Mouse (Mus musculus): Measurements from ENCODE around the gene Cdh10. TPM values are rescaled to one million over a fixed set of nuclear protein-coding genes. Genes with fewer than 3 reads are reported as not detected.

Cdh10 gene
- total and polyA plus RNA-seq, 2 experiments from 2014 or later: 24.3 to 42.7 TPM

DNA sequence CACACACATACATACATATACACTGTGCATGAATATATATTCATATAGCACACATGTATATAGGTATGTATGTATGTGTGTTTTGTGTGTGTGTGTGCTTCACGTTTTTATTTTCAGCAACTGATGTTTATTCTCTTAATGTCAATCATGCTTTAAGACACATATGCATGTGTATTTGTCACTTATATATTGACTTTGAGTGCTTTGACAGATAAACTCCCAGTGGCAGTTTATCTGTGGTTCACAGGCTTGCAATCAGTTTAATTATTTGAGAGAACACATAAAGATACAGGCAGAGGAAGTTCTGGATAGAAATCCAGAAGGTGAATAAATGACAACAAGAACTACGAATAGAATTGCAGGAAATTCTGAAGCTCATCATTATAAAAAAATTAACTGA is 67.9 kb downstream of the Cdh10 start:
- no peak for TF ChIP-seq CTCF (IDR thresholded peaks at IDR 0.05; ENCODE audit: low read depth)
- Histone ChIP-seq H3K36me3 (ENCODE audit: insufficient read depth) (no peaks in the 10 kb centered on the region), H3K9me3 (ENCODE audit: low read length) (no peaks in the 10 kb centered on the region), H3K27ac (ENCODE audit: low read depth, low read length) (no peak overlapping the region), H3K4me2 (ENCODE audit: low read depth) (no peak overlapping the region), H3K27me3 (ENCODE audit: insufficient read depth, low read length) (no peaks in the 10 kb centered on the region), H3K9ac (no peak overlapping the region), H3K4me3 (ENCODE audit: low read depth, low read length) (no peak overlapping the region), H3K4me1 (ENCODE audit: insufficient read depth) (no peaks in the 10 kb centered on the region)
- DNase-seq: no peak
- ATAC-seq: no peak
- WGBS: 87% methylated on average over 2 of the region's 2 CpGs

DNA sequence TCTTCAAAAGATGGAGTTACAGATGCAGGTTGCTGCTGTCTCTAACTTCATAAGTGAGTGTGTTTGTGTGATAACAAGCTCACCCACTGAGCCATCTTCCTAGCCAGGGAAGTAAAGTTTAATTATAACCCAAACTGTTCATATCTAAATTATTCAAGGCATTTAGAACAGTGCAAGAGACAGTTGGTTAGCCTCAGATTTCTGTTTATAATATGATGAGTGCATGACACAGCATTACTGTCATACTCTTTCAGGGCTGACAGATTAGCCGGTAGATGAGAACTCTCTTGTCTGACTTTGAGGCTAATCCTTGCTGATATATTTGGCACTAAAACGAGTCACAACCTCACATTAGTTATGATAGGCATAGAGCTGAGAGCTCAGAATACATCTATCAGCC is 70.2 kb downstream of the Cdh10 start:
- H3K9ac ChIP-seq: no peak overlapping the region
- H3K27me3 ChIP-seq (ENCODE audit: insufficient read depth, low read length): no peaks in the 10 kb centered on the region
- 64% methylated on average over 2 of the region's 2 CpGs for WGBS
- no peak overlapping the region for H3K4me3 ChIP-seq (ENCODE audit: low read depth, low read length)
- no peak overlapping the region for H3K4me2 ChIP-seq (ENCODE audit: low read depth)
- ATAC-seq: no peak
- H3K9me3 ChIP-seq (ENCODE audit: low read length): no peaks in the 10 kb centered on the region
- no peak overlapping the region for H3K27ac ChIP-seq (ENCODE audit: low read depth, low read length)
- no peak for TF ChIP-seq CTCF (IDR thresholded peaks at IDR 0.05; ENCODE audit: low read depth)
- no peaks in the 10 kb centered on the region for H3K4me1 ChIP-seq (ENCODE audit: insufficient read depth)
- no peak for DNase-seq
- no peaks in the 10 kb centered on the region for H3K36me3 ChIP-seq (ENCODE audit: insufficient read depth)

DNA sequence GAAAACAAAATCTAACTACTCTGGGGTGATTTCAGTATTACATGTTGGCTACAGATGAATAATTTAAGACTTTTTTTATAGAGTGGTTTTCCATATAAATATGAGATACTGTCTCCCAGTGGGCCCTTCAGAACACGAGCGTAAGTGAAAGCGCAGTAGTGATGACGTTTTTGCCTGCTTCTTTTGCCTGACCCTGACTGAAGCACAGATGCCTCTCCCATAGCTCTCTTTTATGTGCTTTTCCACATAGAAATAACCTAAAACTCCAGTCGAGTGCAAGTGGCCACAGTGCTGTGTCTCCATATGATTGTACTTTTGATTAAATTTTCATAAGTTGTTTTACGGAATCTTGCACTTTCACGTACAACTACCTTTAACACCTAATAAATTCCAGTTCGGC is 71.6 kb downstream of the Cdh10 start:
- H3K4me3 ChIP-seq (ENCODE audit: low read depth, low read length): no peak overlapping the region
- no peaks in the 10 kb centered on the region for H3K36me3 ChIP-seq (ENCODE audit: insufficient read depth)
- no peaks in the 10 kb centered on the region for H3K9me3 ChIP-seq (ENCODE audit: low read length)
- H3K4me1 ChIP-seq (ENCODE audit: insufficient read depth): no peaks in the 10 kb centered on the region
- DNase-seq: no peak
- H3K27me3 ChIP-seq (ENCODE audit: insufficient read depth, low read length): no peaks in the 10 kb centered on the region
- WGBS: 92% methylated on average over 8 of the region's 8 CpGs
- H3K9ac ChIP-seq: no peak overlapping the region
- no peak overlapping the region for H3K4me2 ChIP-seq (ENCODE audit: low read depth)
- ATAC-seq: no peak
- H3K27ac ChIP-seq (ENCODE audit: low read depth, low read length): no peak overlapping the region
- no peak for TF ChIP-seq CTCF (IDR thresholded peaks at IDR 0.05; ENCODE audit: low read depth)

DNA sequence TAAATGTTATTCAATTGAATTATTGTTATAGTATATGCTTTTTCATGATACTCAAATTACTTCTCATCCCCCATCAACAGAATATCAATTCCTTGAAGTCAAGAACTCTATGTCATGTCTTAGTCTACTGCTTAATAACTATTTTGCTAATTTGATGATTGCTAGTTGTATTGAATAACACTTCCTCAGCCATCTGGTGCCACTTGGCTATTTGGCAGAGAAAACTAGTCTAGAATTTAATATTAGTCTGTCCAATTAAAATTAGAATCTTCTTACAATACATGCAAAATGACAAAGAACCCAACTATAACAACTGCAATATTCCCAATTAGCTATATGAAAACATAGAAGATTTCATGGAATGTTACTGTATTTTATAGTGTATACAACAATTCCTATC is 82.0 kb downstream of the Cdh10 start:
- Histone ChIP-seq H3K9me3 (ENCODE audit: low read length) (no peaks in the 10 kb centered on the region), H3K9ac (no peak overlapping the region), H3K36me3 (ENCODE audit: insufficient read depth) (no peaks in the 10 kb centered on the region), H3K4me1 (ENCODE audit: insufficient read depth) (no peaks in the 10 kb centered on the region), H3K27ac (ENCODE audit: low read depth, low read length) (no peak overlapping the region), H3K4me3 (ENCODE audit: low read depth, low read length) (no peak overlapping the region), H3K27me3 (ENCODE audit: insufficient read depth, low read length) (no peaks in the 10 kb centered on the region), H3K4me2 (ENCODE audit: low read depth) (no peak overlapping the region)
- DNase-seq (no peak), ATAC-seq (no peak)
- TF ChIP-seq CTCF (IDR thresholded peaks at IDR 0.05; ENCODE audit: low read depth): no peak

DNA sequence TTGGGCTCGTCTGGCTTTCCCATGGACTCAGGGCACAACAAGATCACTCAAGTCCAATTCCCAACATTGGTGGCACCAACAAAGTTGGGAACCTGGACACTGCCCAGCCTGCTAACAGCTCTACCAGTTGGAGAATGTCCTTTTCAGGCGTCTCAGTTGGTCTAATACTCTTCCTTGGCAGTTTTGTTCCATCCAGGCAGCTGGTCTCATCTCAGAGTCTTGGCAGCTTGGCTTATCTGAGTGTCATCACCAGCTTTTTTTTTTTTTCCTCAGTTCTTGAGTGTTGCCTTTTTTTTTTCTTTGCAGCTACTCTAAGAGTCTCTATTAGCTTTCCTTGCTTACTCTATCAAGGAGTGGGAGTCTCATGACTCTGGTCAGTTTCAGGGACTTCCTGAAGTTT is 85.4 kb downstream of the Cdh10 start:
- H3K4me2 ChIP-seq (ENCODE audit: low read depth): no peak overlapping the region
- H3K4me3 ChIP-seq (ENCODE audit: low read depth, low read length): no peak overlapping the region
- DNase-seq (peak; percentile 46), ATAC-seq (peak; percentile 68; the same call in 1 of the 2 replicates)
- 56% methylated on average over 2 of the region's 2 CpGs for WGBS
- H3K27me3 ChIP-seq (ENCODE audit: insufficient read depth, low read length): no peaks in the 10 kb centered on the region
- no peaks in the 10 kb centered on the region for H3K36me3 ChIP-seq (ENCODE audit: insufficient read depth)
- H3K9me3 ChIP-seq (ENCODE audit: low read length): no peaks in the 10 kb centered on the region
- H3K9ac ChIP-seq: no peak overlapping the region
- no peaks in the 10 kb centered on the region for H3K4me1 ChIP-seq (ENCODE audit: insufficient read depth)
- no peak for TF ChIP-seq CTCF (IDR thresholded peaks at IDR 0.05; ENCODE audit: low read depth)
- H3K27ac ChIP-seq (ENCODE audit: low read depth, low read length): no peak overlapping the region

DNA sequence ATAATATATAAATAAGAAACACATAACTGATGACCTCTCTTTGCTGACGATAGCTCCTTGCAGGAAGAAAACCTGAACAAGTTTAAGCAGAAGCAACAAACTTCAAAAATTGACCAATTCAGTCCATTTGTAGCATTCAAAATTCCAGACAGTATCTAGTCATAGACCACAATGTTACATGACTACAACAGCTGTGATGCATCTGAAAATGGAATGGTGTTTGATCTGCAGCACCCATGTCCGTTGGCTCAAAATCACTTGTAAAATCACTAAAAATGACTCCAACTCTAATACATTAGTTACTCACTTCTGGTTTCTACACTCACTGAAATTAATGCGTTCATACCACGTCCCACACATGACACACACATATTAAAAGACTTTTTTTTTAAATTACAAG is 91.9 kb downstream of the Cdh10 start:
- Histone ChIP-seq H3K4me3 (ENCODE audit: low read depth, low read length) (no peak overlapping the region), H3K27ac (ENCODE audit: low read depth, low read length) (no peak overlapping the region), H3K4me2 (ENCODE audit: low read depth) (no peak overlapping the region), H3K36me3 (ENCODE audit: insufficient read depth) (no peaks in the 10 kb centered on the region), H3K27me3 (ENCODE audit: insufficient read depth, low read length) (no peaks in the 10 kb centered on the region), H3K9ac (no peak overlapping the region), H3K9me3 (ENCODE audit: low read length) (no peaks in the 10 kb centered on the region), H3K4me1 (ENCODE audit: insufficient read depth) (no peaks in the 10 kb centered on the region)
- TF ChIP-seq CTCF (IDR thresholded peaks at IDR 0.05; ENCODE audit: low read depth): no peak
- no peak for DNase-seq
- no peak for ATAC-seq
- WGBS: 93% methylated on average over 4 of the region's 4 CpGs

DNA sequence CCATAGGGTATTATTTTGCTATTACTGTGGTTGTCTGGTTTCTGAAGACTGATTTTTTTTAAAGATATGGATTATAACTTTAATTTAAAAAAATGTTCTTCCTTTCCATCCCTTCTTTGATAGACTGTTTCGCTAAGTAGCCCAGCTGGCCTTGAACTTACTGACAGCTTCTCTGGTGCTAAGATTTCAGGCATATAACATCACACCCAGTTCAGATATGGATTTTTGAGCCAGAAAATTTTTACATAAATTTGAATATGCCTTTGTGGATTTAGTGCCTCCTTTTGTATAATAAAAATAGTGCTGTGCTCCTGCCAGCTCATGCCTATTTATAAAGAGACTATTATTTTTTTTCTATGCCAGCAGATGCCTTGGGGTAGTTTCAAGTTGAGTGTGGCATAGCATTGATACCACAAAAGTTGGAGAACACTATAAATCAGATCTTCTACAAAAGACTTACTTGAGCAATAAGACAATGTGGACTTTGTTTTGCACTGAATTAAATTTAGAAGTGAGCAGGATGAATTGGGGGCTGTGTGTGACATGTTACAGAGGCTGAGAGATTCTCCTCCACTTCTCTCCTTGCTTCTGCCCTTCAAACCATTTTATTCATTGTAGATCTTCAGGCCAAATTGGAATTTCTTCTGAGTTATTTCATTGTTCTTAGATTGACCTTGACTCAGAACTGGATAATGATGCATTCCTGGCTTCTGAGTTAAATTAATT is 106.8 kb downstream of the Cdh10 start:
- ATAC-seq: peak; percentile 81
- no peak overlapping the region for H3K4me3 ChIP-seq (ENCODE audit: low read depth, low read length)
- no peak overlapping the region for H3K9ac ChIP-seq
- H3K4me2 ChIP-seq (ENCODE audit: low read depth): no peak overlapping the region
- H3K9me3 ChIP-seq (ENCODE audit: low read length): no peaks in the 10 kb centered on the region
- no peak overlapping the region for H3K27ac ChIP-seq (ENCODE audit: low read depth, low read length)
- WGBS: 57% methylated on average over 1 of the region's 1 CpGs
- peak; percentile 68 for DNase-seq
- H3K4me1 ChIP-seq (ENCODE audit: insufficient read depth): no peaks in the 10 kb centered on the region
- no peaks in the 10 kb centered on the region for H3K36me3 ChIP-seq (ENCODE audit: insufficient read depth)
- TF ChIP-seq CTCF (IDR thresholded peaks at IDR 0.05; ENCODE audit: low read depth): no peak
- H3K27me3 ChIP-seq (ENCODE audit: insufficient read depth, low read length): no peaks in the 10 kb centered on the region
